Mouse (Mus musculus): Measurements from ENCODE around the gene Kdm5a. TPM values are rescaled to one million over a fixed set of nuclear protein-coding genes. Genes with fewer than 3 reads are reported as not detected.

Gene Kdm5a
- total RNA-seq (2014; rRNA removed) (29.6 and 44.3 TPM in 2 replicates), polyA plus RNA-seq (2015; fragmentation: Nextera tagmentation; extraction: Ambion mirVana) (14.0 and 18.0 TPM in 2 replicates)

GRCm38 (mm10) chr6:120363688-120364522 is at the start of gene Kdm5a, which contains the start of gene Ccdc77:
TSS of gene Kdm5a (plus strand) at chr6:120364124.
TSS of gene Ccdc77 (minus strand) at chr6:120364374.
- peak; percentile 39 for TF ChIP-seq CTCF (IDR thresholded peaks at IDR 0.05; ENCODE audit: low read depth)
- peak within 1 kb of the TSS; percentile 81 for H3K4me2 ChIP-seq (ENCODE audit: low read depth)
- H3K4me3 ChIP-seq (ENCODE audit: low read depth, low read length): peak within 1 kb of the TSS; percentile 88
- peak within 1 kb of the TSS; percentile 79 for H3K9ac ChIP-seq
- no peaks in the 10 kb centered on the region for H3K9me3 ChIP-seq (ENCODE audit: low read length)
- peaks cover 13% of the 10 kb centered on the region for H3K36me3 ChIP-seq (ENCODE audit: insufficient read depth)
- H3K27me3 ChIP-seq (ENCODE audit: insufficient read depth, low read length): no peaks in the 10 kb centered on the region
- peak; percentile 98 for DNase-seq
- peaks cover 9% of the 10 kb centered on the region for H3K4me1 ChIP-seq (ENCODE audit: insufficient read depth)
- under 1% methylated on average over 71 of the region's 71 CpGs for WGBS
- H3K27ac ChIP-seq (ENCODE audit: low read depth, low read length): peak within 1 kb of the TSS; percentile 98
- ATAC-seq: peak; percentile 99

- H3K9me3 ChIP-seq (ENCODE audit: low read length): no peaks in the 10 kb centered on the region
- no peaks in the 10 kb centered on the region for H3K4me1 ChIP-seq (ENCODE audit: insufficient read depth)
- H3K27ac ChIP-seq (ENCODE audit: low read depth, low read length): no peak overlapping the region
- no peak overlapping the region for H3K9ac ChIP-seq
- no peak overlapping the region for H3K4me2 ChIP-seq (ENCODE audit: low read depth)
- 86% methylated on average over 11 of the region's 11 CpGs for WGBS
- DNase-seq (no peak), ATAC-seq (no peak)
- no peak overlapping the region for H3K4me3 ChIP-seq (ENCODE audit: low read depth, low read length)
- TF ChIP-seq CTCF (IDR thresholded peaks at IDR 0.05; ENCODE audit: low read depth): no peak
- H3K27me3 ChIP-seq (ENCODE audit: insufficient read depth, low read length): no peaks in the 10 kb centered on the region
- no peaks in the 10 kb centered on the region for H3K36me3 ChIP-seq (ENCODE audit: insufficient read depth)
Observed at GRCm38 (mm10) chr6:120318303-120318940, 45.5 kb upstream of the Kdm5a start.

GRCm38 (mm10) chr6:120319129-120319528 is 44.8 kb upstream of the Kdm5a start:
- H3K9ac ChIP-seq: no peak overlapping the region
- H3K27me3 ChIP-seq (ENCODE audit: insufficient read depth, low read length): no peaks in the 10 kb centered on the region
- ATAC-seq: no peak
- H3K4me2 ChIP-seq (ENCODE audit: low read depth): no peak overlapping the region
- no peak for TF ChIP-seq CTCF (IDR thresholded peaks at IDR 0.05; ENCODE audit: low read depth)
- H3K4me3 ChIP-seq (ENCODE audit: low read depth, low read length): no peak overlapping the region
- 92% methylated on average over 9 of the region's 9 CpGs for WGBS
- no peak for DNase-seq
- no peaks in the 10 kb centered on the region for H3K36me3 ChIP-seq (ENCODE audit: insufficient read depth)
- no peaks in the 10 kb centered on the region for H3K9me3 ChIP-seq (ENCODE audit: low read length)
- no peak overlapping the region for H3K27ac ChIP-seq (ENCODE audit: low read depth, low read length)
- H3K4me1 ChIP-seq (ENCODE audit: insufficient read depth): no peaks in the 10 kb centered on the region

DNA sequence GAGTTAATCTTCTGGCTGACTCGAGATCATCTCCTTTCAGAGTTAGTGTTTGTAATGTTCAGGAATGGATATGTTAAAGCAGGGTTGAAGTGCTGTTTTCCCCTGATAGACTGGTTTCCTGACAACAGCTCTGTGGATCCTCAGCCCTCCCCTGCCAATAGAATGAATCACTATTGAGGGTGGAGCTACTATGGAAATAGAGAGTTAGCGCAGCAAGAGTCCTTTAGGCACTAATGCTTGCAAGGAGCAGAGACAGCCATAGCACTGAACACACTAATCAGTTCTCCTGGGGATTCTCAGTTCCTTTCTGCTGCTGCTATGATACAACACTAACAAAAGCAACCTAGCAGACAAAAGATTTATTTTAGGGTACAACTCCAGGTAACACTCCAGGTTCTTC is 43.6 kb upstream of the Kdm5a start:
- DNase-seq (no peak), ATAC-seq (no peak)
- H3K4me3 ChIP-seq (ENCODE audit: low read depth, low read length): no peak overlapping the region
- H3K9me3 ChIP-seq (ENCODE audit: low read length): no peaks in the 10 kb centered on the region
- TF ChIP-seq CTCF (IDR thresholded peaks at IDR 0.05; ENCODE audit: low read depth): no peak
- no peaks in the 10 kb centered on the region for H3K27me3 ChIP-seq (ENCODE audit: insufficient read depth, low read length)
- no peaks in the 10 kb centered on the region for H3K4me1 ChIP-seq (ENCODE audit: insufficient read depth)
- WGBS: 69% methylated on average over 2 of the region's 2 CpGs
- H3K4me2 ChIP-seq (ENCODE audit: low read depth): no peak overlapping the region
- H3K9ac ChIP-seq: no peak overlapping the region
- no peaks in the 10 kb centered on the region for H3K36me3 ChIP-seq (ENCODE audit: insufficient read depth)
- no peak overlapping the region for H3K27ac ChIP-seq (ENCODE audit: low read depth, low read length)

- no peaks in the 10 kb centered on the region for H3K27me3 ChIP-seq (ENCODE audit: insufficient read depth, low read length)
- H3K4me2 ChIP-seq (ENCODE audit: low read depth): no peak overlapping the region
- DNase-seq (peak; percentile 89), ATAC-seq (peak; percentile 59; the same call in 1 of the 2 replicates)
- no peaks in the 10 kb centered on the region for H3K4me1 ChIP-seq (ENCODE audit: insufficient read depth)
- no peak overlapping the region for H3K9ac ChIP-seq
- no peaks in the 10 kb centered on the region for H3K9me3 ChIP-seq (ENCODE audit: low read length)
- no peak overlapping the region for H3K4me3 ChIP-seq (ENCODE audit: low read depth, low read length)
- peaks cover 8% of the 10 kb centered on the region for H3K36me3 ChIP-seq (ENCODE audit: insufficient read depth)
- TF ChIP-seq CTCF (IDR thresholded peaks at IDR 0.05; ENCODE audit: low read depth): peak; percentile 89
- no peak overlapping the region for H3K27ac ChIP-seq (ENCODE audit: low read depth, low read length)
- WGBS: 29% methylated on average over 6 of the region's 6 CpGs
Observed at GRCm38 (mm10) chr6:120324295-120324927, 39.5 kb upstream of the Kdm5a start.

- no peak for DNase-seq
- peaks cover 32% of the 10 kb centered on the region for H3K36me3 ChIP-seq (ENCODE audit: insufficient read depth)
Observed at GRCm38 (mm10) chr6:120332351-120332750, 31.6 kb upstream of the Kdm5a start.

More at GRCm38 (mm10) chr6:120332351-120332750, 31.6 kb upstream of the Kdm5a start:
- H3K27me3 ChIP-seq (ENCODE audit: insufficient read depth, low read length): no peaks in the 10 kb centered on the region
- H3K27ac ChIP-seq (ENCODE audit: low read depth, low read length): no peak overlapping the region
- WGBS: 76% methylated on average over 2 of the region's 2 CpGs
- H3K9me3 ChIP-seq (ENCODE audit: low read length): no peaks in the 10 kb centered on the region
- H3K4me3 ChIP-seq (ENCODE audit: low read depth, low read length): no peak overlapping the region
- no peak for ATAC-seq
- no peak overlapping the region for H3K9ac ChIP-seq
- TF ChIP-seq CTCF (IDR thresholded peaks at IDR 0.05; ENCODE audit: low read depth): peak; percentile 22; the same call in 1 of the 2 replicates
- no peaks in the 10 kb centered on the region for H3K4me1 ChIP-seq (ENCODE audit: insufficient read depth)
- no peak overlapping the region for H3K4me2 ChIP-seq (ENCODE audit: low read depth)

Data from forebrain, postnatal 0 days (tissue).